In the genomic region with DNA sequence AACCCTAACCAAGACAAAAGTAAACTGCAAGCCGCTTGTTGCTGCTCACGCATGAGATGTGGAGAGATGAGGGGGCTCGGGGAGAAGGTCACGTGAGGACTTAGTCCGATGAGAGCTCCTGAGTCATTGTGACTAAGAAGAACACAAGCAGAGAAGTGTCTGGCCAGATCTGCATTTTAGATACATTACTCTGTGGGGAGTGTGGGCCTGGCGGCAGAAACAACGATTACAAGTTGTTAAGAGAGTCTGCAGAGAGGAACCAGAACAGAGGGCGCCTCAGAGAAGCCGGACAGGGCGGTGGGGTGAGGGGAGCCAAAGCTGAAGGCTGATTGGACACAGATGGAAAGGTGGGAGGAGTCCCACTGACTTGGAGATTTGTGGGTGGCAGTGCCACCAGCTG, we compare ENCODE assay signal across 10 mouse cellular contexts. TPM values are rescaled to one million over a fixed set of nuclear protein-coding genes. Genes with fewer than 3 reads are reported as not detected.
DNase-seq lines count a peak whose midpoint lies in the region; ATAC-seq lines count a peak whose summit lies in the region.
"Had no signal": no experiment of that assay in that cellular context is flagged by ENCODE, and none has a peak within 500 bp of the region (broad histone marks: within the 10 kb centered on the region; RNA-seq: fewer than 3 reads in every experiment).

No protein-coding gene starts in this region.

- no peak overlapping the region for H3K4me3 ChIP-seq in heart, embryonic 13.5 days
- no peak overlapping the region for H3K4me3 ChIP-seq in heart, embryonic 11.5 days (ENCODE audit: low read depth, low read length)
- H3K4me3 ChIP-seq in limb, embryonic 10.5 days = peak overlapping the region; percentile 30
- H3K4me3 ChIP-seq: limb, embryonic 15.5 days had no signal

- H3K27me3 ChIP-seq in heart, embryonic 13.5 days (replicated peaks) = no peaks in the 10 kb centered on the region; the same call in none of the 2 replicates
- H3K27me3 ChIP-seq in heart, embryonic 11.5 days (ENCODE audit: control insufficient read depth, insufficient read depth, low read length) = no peaks in the 10 kb centered on the region
- H3K27me3 ChIP-seq in limb, embryonic 10.5 days (ENCODE audit: low read depth, poor library complexity, severe bottlenecking) = 0 out of 2 replicates have a peak, but pooled peaks cover 12% of the 10 kb centered on the region
- H3K27me3 ChIP-seq: Patski had no signal

- H3K4me1 ChIP-seq in heart, embryonic 13.5 days = peaks cover 4% of the 10 kb centered on the region
- H3K4me1 ChIP-seq in heart, embryonic 11.5 days (ENCODE audit: control insufficient read depth, insufficient read depth, low read length) = no peaks in the 10 kb centered on the region
- H3K4me1 ChIP-seq in limb, embryonic 10.5 days = peaks cover 35% of the 10 kb centered on the region

- H3K4me2 ChIP-seq in heart, embryonic 13.5 days = peak overlapping the region; percentile 18; the same call in 1 of the 2 replicates
- no peak overlapping the region for H3K4me2 ChIP-seq in heart, embryonic 11.5 days
- H3K4me2 ChIP-seq: limb, embryonic 15.5 days had no signal

- H3K27ac ChIP-seq in heart, embryonic 13.5 days (replicated peaks) = no peak overlapping the region
- no peak overlapping the region for H3K27ac ChIP-seq in heart, embryonic 11.5 days (ENCODE audit: low read depth, low read length)
- H3K27ac ChIP-seq in limb, embryonic 10.5 days = no peak overlapping the region; the same call in 1 of the 2 replicates
- H3K27ac ChIP-seq: limb, embryonic 15.5 days had no signal

- H3K9ac ChIP-seq in heart, embryonic 13.5 days = no peak overlapping the region
- no peak overlapping the region for H3K9ac ChIP-seq in heart, embryonic 11.5 days (ENCODE audit: low read depth, low read length)
- H3K9ac ChIP-seq: limb, embryonic 15.5 days had no signal

- 42% methylated on average over 10 of the region's 10 CpGs for WGBS in heart, embryonic 13.5 days
- WGBS in heart, embryonic 11.5 days (ENCODE audit: insufficient replicate concordance) = 44% methylated on average over 10 of the region's 10 CpGs
- WGBS in limb, embryonic 10.5 days = 38% methylated on average over 10 of the region's 10 CpGs

- ATAC-seq in heart, embryonic 13.5 days (ENCODE audit: extremely low read depth, insufficient number of reproducible peaks, low FRiP score, low TSS enrichment) = peak; percentile 40; the same call in 1 of the 2 replicates
- no peak; the same call in 1 of the 2 replicates for ATAC-seq in heart, embryonic 11.5 days (replicated peaks; ENCODE audit: insufficient number of reproducible peaks, low FRiP score, low TSS enrichment)
- ATAC-seq: Patski had no signal

- H3K36me3 ChIP-seq in heart, embryonic 13.5 days = no peaks in the 10 kb centered on the region
- H3K36me3 ChIP-seq in heart, embryonic 11.5 days (ENCODE audit: control insufficient read depth, insufficient read depth, low read length) = no peaks in the 10 kb centered on the region
- no peaks in the 10 kb centered on the region for H3K36me3 ChIP-seq in limb, embryonic 10.5 days
- H3K36me3 ChIP-seq: limb, embryonic 15.5 days had no signal

- peak; percentile 35 for DNase-seq in urinary bladder, postnatal 14 days (ENCODE audit: low spot score)
- DNase-seq in urinary bladder, postnatal 4 days (ENCODE audit: low spot score in 2 of 2) = no peak
- DNase-seq in limb, embryonic 10.5 days (ENCODE audit: low spot score) = no peak
- DNase-seq in cerebellum, adult 18-20 months = no peak
- DNase-seq in urinary bladder, adult 2 months (ENCODE audit: low spot score) = no peak
- DNase-seq in cerebellum, adult 11-12 months = no peak

- H3K9me3 ChIP-seq in heart, embryonic 13.5 days = no peaks in the 10 kb centered on the region
- H3K9me3 ChIP-seq in heart, embryonic 11.5 days (replicated peaks; ENCODE audit: control insufficient read depth, low read length) = no peaks in the 10 kb centered on the region
- no peaks in the 10 kb centered on the region for H3K9me3 ChIP-seq in limb, embryonic 10.5 days (replicated peaks)
- H3K9me3 ChIP-seq: limb, embryonic 15.5 days had no signal

RNA-seq across cellular contexts. Expression of gene Ttc12, which starts 2.7 kb away (rescaled TPM):
- polyA plus RNA-seq in heart, embryonic 13.5 days (2015; fragmentation: Nextera tagmentation; extraction: Ambion mirVana) = 1.2 and 1.4 TPM in 2 replicates
- 1.5 and 1.9 TPM in 2 replicates for polyA plus RNA-seq in heart, embryonic 11.5 days (2014; fragmentation: Nextera tagmentation; extraction: Ambion mirVana)
- polyA plus RNA-seq in limb, embryonic 10.5 days (2016; fragmentation: Nextera tagmentation; extraction: Ambion mirVana) = 1.2 and 1.7 TPM in 2 replicates
- 9.9 and 10.9 TPM in 2 replicates for polyA plus RNA-seq in urinary bladder, adult 2 months (2012; rRNA removed)

RNA-seq across cellular contexts. Expression of gene Ankk1, which starts 56.5 kb away (rescaled TPM):
- polyA plus RNA-seq in heart, embryonic 13.5 days (2015; fragmentation: Nextera tagmentation; extraction: Ambion mirVana) = not detected in 2 replicates
- polyA plus RNA-seq in heart, embryonic 11.5 days (2014; fragmentation: Nextera tagmentation; extraction: Ambion mirVana) = not detected in 2 replicates
- not detected in 2 replicates for polyA plus RNA-seq in limb, embryonic 10.5 days (2016; fragmentation: Nextera tagmentation; extraction: Ambion mirVana)
- 0.07 and 0.08 TPM in 2 replicates for polyA plus RNA-seq in urinary bladder, adult 2 months (2012; rRNA removed)
- polyA plus RNA-seq: limb, embryonic 15.5 days had no signal
